Mouse (Mus musculus) ZHBTc4 (cell line): Measurements from ENCODE around the gene Gm14403.
"Not testable (repeated sequence)": the region's sequence is repeated elsewhere in the genome, so short reads cannot be mapped to it uniquely, and the experiment has no call there.

Source experiments
- DNase-seq: peaks from one replicate; pipeline ENCODE4 v3.0.0-alpha.2; 2011; ENCODE audit warnings: low read depth, low spot score

Gene Gm14403

GRCm38 (mm10) chr2:177498067-177498466 is at the start of gene Gm14403:
Gm14403 (plus strand) TSS chr2:177498215.
- peak; percentile 82 for DNase-seq

GRCm38 (mm10) chr2:177464676-177465075 is 33.3 kb upstream of the Gm14403 start, which contains the start of gene Zfp970:
Zfp970 (plus strand) TSS chr2:177464733.
- peak; percentile 7 for DNase-seq

GRCm38 (mm10) chr2:177468222-177468621 is 29.8 kb upstream of the Gm14403 start:
- not testable (repeated sequence) for DNase-seq

GRCm38 (mm10) chr2:177472261-177472660 is 25.8 kb upstream of the Gm14403 start:
- DNase-seq: not testable (repeated sequence)

GRCm38 (mm10) chr2:177481971-177482370 is 16.0 kb upstream of the Gm14403 start:
- DNase-seq: not testable (repeated sequence)

GRCm38 (mm10) chr2:177483238-177483948 is 14.6 kb upstream of the Gm14403 start:
- DNase-seq: not testable (repeated sequence)

- DNase-seq: not testable (repeated sequence)
Measured at GRCm38 (mm10) chr2:177499182-177499581, 1.2 kb downstream of the Gm14403 start.

- DNase-seq: peak; percentile 17
Measured at GRCm38 (mm10) chr2:177505211-177505719, 7.2 kb downstream of the Gm14403 start.

- DNase-seq: not testable (repeated sequence)
Measured at GRCm38 (mm10) chr2:177511381-177511780, 13.4 kb downstream of the Gm14403 start.

GRCm38 (mm10) chr2:177511972-177512371 is 14.0 kb downstream of the Gm14403 start:
- not testable (repeated sequence) for DNase-seq

GRCm38 (mm10) chr2:177513991-177514479 is 16.0 kb downstream of the Gm14403 start:
- DNase-seq: not testable (repeated sequence)

GRCm38 (mm10) chr2:177517746-177518145 is 19.7 kb downstream of the Gm14403 start:
- DNase-seq: not testable (repeated sequence)

GRCm38 (mm10) chr2:177518354-177518753 is 20.3 kb downstream of the Gm14403 start:
- not testable (repeated sequence) for DNase-seq

GRCm38 (mm10) chr2:177518960-177519359 is 20.9 kb downstream of the Gm14403 start:
- DNase-seq: peak; percentile 41

GRCm38 (mm10) chr2:177520035-177520434 is 22.0 kb downstream of the Gm14403 start:
- DNase-seq: no peak

- DNase-seq: no peak
Measured at GRCm38 (mm10) chr2:177523061-177523460, 25.0 kb downstream of the Gm14403 start.

- DNase-seq: not testable (repeated sequence)
Measured at GRCm38 (mm10) chr2:177523674-177524073, 25.7 kb downstream of the Gm14403 start.

- DNase-seq: not testable (repeated sequence)
Measured at GRCm38 (mm10) chr2:177524171-177524570, 26.2 kb downstream of the Gm14403 start.

GRCm38 (mm10) chr2:177535876-177536275 is 37.9 kb downstream of the Gm14403 start:
- DNase-seq: no peak

GRCm38 (mm10) chr2:177537141-177537540 is 39.1 kb downstream of the Gm14403 start:
- not testable (repeated sequence) for DNase-seq

GRCm38 (mm10) chr2:177537717-177538116 is 39.7 kb downstream of the Gm14403 start:
- DNase-seq: not testable (repeated sequence)

GRCm38 (mm10) chr2:177555261-177555660 is 57.2 kb downstream of the Gm14403 start:
- DNase-seq: not testable (repeated sequence)
